Mouse (Mus musculus) hindbrain, embryonic 14.5 days (tissue): ENCODE results near the gene Fubp1. TPM values are rescaled to one million over a fixed set of nuclear protein-coding genes. Genes with fewer than 3 reads are reported as not detected.
"Not testable (repeated sequence)": the region's sequence is repeated elsewhere in the genome, so short reads cannot be mapped to it uniquely, and the experiment has no call there.

Experiments
- ATAC-seq: fragments of 200-750 bp; cut with Nextera tagmentation; 2 replicates; pipeline ENCODE4 v1.8.0; 2017; ENCODE audit warnings: moderate number of reproducible peaks, mild to moderate bottlenecking, moderate TSS enrichment, moderate library complexity; ENCODE audit not compliant: low FRiP score
- DNase-seq: peaks from one replicate; pipeline ENCODE4 v3.0.0-alpha.2; 2015; ENCODE audit warnings: low spot score
- H3K27ac ChIP-seq: fragments of 300-500 bp; sonication (generic); 2 replicates; pipeline ENCODE4 v1.5.1; 2014; ENCODE audit warnings: mild to moderate bottlenecking, moderate library complexity
- H3K27me3 ChIP-seq: fragments of 300-500 bp; sonication (generic); 2 replicates; pipeline ENCODE4 v1.6.1; 2014; ENCODE audit warnings: mild to moderate bottlenecking, low read length, mixed read lengths; ENCODE audit not compliant: control insufficient read depth, insufficient read depth
- H3K36me3 ChIP-seq: fragments of 300-500 bp; sonication (generic); replicated peaks from 2 replicates; pipeline ENCODE4 v1.6.1; 2014; ENCODE audit not compliant: control insufficient read depth, insufficient read depth
- H3K4me1 ChIP-seq: fragments of 300-500 bp; sonication (generic); replicated peaks from 2 replicates; pipeline ENCODE4 v1.6.1; 2014; ENCODE audit warnings: antibody characterized with exemption, low read length, mixed read lengths; ENCODE audit not compliant: control insufficient read depth, insufficient read depth
- H3K4me2 ChIP-seq: fragments of 300-500 bp; sonication (generic); replicated peaks from 2 replicates; pipeline ENCODE4 v1.6.1; 2014; ENCODE audit warnings: mild to moderate bottlenecking, moderate library complexity
- H3K4me3 ChIP-seq: fragments of 300-500 bp; sonication (generic); replicated peaks from 2 replicates; pipeline ENCODE4 v1.5.1; 2014; ENCODE audit warnings: mild to moderate bottlenecking, low read length
- H3K9ac ChIP-seq: fragments of 300-500 bp; sonication (generic); 2 replicates; pipeline ENCODE4 v1.6.1; 2014
- H3K9me3 ChIP-seq: fragments of 300-500 bp; sonication (generic); 2 replicates; pipeline ENCODE4 v1.6.1; 2016; ENCODE audit warnings: low read length; ENCODE audit not compliant: control insufficient read depth
- WGBS: fragments of 180-500 bp; shearing (Covaris S2); extraction: QIAGEN DNeasy Blood & Tissue Kit; methylation state at CpG from one replicate; pipeline ENCODE4 v1.1.7; 2014; 5-methylcytosine and 5-hydroxymethylcytosine counted together
- polyA plus RNA-seq: library from polyadenylated mRNA; unstranded; fragments of >200 nt; fragmentation: Nextera tagmentation; extraction: Ambion mirVana; gene quantifications from 2 replicates; pipeline ENCODE4 v1.2.1, GENCODE M21; 2014

Gene Fubp1
- polyA plus RNA-seq, 1 experiment from 2014 or later: 208 TPM

DNA sequence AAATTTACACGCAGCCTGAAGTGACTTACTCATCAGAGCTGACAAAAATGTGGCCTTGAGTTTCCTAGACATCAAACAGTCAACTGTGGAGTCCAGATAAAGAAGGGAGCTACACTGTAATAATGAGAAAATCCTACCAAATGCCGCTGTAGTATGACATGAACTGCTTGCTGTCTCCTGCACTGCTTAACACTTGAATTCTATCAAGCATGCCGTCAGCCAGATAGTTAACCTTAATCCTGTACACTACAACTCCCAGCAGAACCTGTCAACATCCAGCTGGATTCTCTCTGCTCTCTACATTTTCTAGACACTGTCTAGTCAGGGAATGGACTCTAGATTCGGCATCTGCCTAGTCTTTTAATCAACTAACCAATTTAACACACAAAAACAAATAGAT lies 20.9 kb upstream of the Fubp1 start:
- no peak overlapping the region for H3K4me3 ChIP-seq
- no peak overlapping the region for H3K9ac ChIP-seq
- 72% methylated on average over 4 of the region's 4 CpGs for WGBS
- no peaks in the 10 kb centered on the region for H3K9me3 ChIP-seq
- no peak overlapping the region for H3K27ac ChIP-seq
- no peak for DNase-seq
- H3K4me1 ChIP-seq: peaks cover 22% of the 10 kb centered on the region
- no peak overlapping the region for H3K4me2 ChIP-seq
- no peak for ATAC-seq
- H3K36me3 ChIP-seq: peaks cover 20% of the 10 kb centered on the region
- H3K27me3 ChIP-seq: no peaks in the 10 kb centered on the region

DNA sequence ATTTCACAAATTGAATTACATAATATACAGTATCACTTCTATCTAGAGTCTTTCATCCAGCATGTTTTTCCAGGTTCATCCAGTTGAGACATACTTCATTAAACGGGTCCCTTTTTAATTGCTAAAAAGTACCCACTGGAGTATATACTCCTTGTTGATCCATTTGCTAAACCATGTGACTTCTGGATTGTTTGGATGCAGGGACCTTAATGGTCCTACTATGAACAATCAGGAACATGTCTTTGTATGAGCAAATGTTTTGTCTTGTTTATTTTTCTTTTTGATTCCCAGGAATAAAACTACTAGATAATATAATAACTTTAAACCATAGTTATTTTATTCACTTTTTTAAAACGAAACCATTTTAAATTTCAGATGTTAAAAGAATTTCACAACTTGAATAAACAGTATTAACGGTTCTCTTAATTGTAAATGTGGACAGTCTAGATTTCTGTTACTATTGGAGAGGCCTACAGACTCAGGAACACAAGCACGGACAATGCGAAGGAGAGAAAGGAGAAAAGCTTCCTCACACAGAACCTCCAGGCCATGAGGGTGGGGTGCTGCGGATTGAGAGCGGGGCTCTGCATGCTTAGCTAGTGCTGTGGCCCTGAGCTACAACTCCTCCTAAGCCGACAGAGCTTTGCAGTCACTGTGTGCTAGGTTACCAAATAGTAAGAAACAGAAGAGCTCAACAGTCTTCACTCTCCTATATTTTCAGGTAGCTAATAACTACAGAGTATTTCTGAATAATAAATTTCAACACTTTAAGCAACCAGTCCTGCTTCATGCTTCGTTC lies 19.3 kb upstream of the Fubp1 start:
- no peak overlapping the region for H3K4me3 ChIP-seq
- peaks cover 23% of the 10 kb centered on the region for H3K4me1 ChIP-seq
- H3K9ac ChIP-seq: no peak overlapping the region
- H3K4me2 ChIP-seq: peak overlapping the region; percentile 58
- H3K27ac ChIP-seq: no peak overlapping the region
- DNase-seq: no peak
- no peaks in the 10 kb centered on the region for H3K9me3 ChIP-seq
- 88% methylated on average over 9 of the region's 9 CpGs for WGBS
- H3K27me3 ChIP-seq: no peaks in the 10 kb centered on the region
- ATAC-seq: no peak
- H3K36me3 ChIP-seq: peaks cover 5% of the 10 kb centered on the region; the same call in 1 of the 2 replicates

DNA sequence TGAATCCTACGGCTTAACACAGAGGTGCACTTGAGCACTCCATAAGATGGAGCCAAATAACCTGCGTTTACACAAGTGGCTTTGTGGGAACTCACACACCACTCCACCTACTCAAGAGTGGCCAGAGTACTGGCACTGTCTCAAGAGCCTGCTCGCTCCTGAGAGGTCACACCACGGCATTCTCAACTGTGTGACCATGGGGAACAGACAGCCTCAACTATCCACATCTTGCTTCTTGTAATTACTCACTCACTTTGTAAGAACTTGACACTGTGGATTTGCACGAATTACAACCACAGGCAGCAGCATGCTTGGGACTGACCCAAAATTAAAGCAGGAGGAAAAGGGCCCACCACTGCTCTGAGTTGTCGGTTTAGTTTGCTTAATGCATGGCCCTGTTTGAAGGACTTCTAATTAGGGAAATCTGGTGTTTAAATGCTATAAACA lies 18.4 kb upstream of the Fubp1 start:
- WGBS: 40% methylated on average over 6 of the region's 6 CpGs
- Histone ChIP-seq H3K9ac (peak overlapping the region; percentile 47; the same call in 1 of the 2 replicates), H3K27ac (peak overlapping the region; percentile 40), H3K4me3 (peak overlapping the region; percentile 40), H3K4me1 (peaks cover 23% of the 10 kb centered on the region), H3K9me3 (no peaks in the 10 kb centered on the region), H3K36me3 (no peaks in the 10 kb centered on the region), H3K27me3 (no peaks in the 10 kb centered on the region), H3K4me2 (peak overlapping the region; percentile 58)
- ATAC-seq (peak; percentile 46; the same call in 1 of the 2 replicates), DNase-seq (no peak)

DNA sequence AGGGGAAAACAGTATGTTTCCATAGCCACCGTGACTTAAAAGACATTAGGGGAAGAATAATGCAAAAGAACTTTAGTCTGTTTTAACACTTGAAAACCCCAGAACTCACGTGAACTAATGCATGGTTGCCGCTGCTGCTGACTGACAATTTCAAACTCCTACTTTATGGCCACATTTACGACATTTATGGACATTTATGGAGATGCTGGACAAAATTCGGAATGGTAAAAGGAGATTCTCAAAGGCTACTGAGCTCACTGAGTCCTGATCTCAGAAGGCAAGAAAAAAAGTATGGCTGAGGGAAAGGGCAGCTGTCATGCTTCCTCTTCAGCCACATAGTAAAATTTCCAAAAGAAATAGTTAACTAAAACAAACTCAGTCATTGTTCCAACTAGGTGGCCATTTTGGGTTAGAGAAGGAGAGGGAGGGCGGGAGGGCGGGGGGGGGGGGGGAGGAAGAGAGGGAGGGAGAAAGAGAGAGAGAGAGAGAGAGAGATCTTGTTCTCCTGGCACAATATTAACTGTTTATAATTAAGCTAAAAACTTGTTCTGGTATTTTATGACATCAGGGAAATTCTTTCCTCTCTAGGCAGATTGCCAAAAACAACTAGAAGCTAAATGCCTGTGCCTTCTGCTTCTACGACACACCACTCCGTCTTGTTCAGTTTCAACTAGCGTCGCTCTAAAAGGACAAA lies 17.8 kb upstream of the Fubp1 start:
- ATAC-seq (no peak), DNase-seq (peak; percentile 58)
- Histone ChIP-seq H3K9ac (peak overlapping the region; percentile 47), H3K9me3 (no peaks in the 10 kb centered on the region), H3K4me3 (peak overlapping the region; percentile 40), H3K4me2 (peak overlapping the region; percentile 58), H3K27ac (peak overlapping the region; percentile 40), H3K27me3 (no peaks in the 10 kb centered on the region), H3K36me3 (no peaks in the 10 kb centered on the region), H3K4me1 (peaks cover 23% of the 10 kb centered on the region)
- WGBS: 44% methylated on average over 10 of the region's 11 CpGs

DNA sequence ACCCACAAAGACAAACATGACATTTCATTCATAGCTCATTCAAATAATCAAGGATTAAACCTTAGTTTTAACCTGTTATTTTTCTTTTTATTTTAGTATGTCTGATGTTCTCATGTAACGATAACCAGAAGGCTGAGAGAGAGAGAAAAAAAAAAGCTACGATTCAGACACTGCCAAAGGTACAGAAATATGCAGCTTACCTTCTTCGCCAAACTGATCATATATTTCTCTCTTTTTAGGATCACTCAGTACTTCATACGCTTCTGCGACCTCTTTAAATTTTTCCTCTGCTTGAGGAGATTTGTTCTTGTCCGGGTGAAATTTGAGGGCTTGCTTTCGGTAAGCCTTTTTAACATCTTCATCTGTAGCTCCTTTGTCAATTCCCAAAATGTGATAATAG lies 17.0 kb upstream of the Fubp1 start:
- no peak for DNase-seq
- H3K36me3 ChIP-seq: no peaks in the 10 kb centered on the region
- no peaks in the 10 kb centered on the region for H3K9me3 ChIP-seq
- no peak for ATAC-seq
- peak overlapping the region; percentile 40 for H3K4me3 ChIP-seq
- H3K27me3 ChIP-seq: no peaks in the 10 kb centered on the region
- H3K27ac ChIP-seq: peak overlapping the region; percentile 72
- peak overlapping the region; percentile 67 for H3K4me2 ChIP-seq
- peaks cover 23% of the 10 kb centered on the region for H3K4me1 ChIP-seq
- peak overlapping the region; percentile 78 for H3K9ac ChIP-seq
- WGBS: 11% methylated on average over 7 of the region's 7 CpGs

DNA sequence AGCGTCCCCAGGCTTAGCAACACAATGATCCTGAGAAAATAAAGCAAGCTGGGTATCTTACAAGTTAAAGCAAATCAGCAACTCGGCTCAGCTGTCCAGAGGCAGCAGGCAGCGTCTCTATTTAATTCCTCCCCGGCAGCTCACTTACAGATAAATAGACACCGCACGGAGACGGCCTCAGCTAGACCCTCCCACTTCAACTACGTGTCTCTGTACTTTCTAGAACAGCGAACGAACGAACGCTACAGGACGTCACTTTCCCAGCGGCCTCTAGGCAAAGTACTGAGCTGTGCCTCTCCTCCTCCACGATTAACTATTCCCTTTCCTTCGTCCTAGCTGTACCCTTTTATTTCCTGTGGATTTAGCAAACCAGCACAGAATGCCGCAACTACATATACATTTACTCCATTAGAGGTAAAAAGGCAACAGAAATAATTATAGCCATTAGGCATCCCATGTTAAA lies 16.6 kb upstream of the Fubp1 start:
- DNase-seq: peak; percentile 93
- no peaks in the 10 kb centered on the region for H3K36me3 ChIP-seq
- H3K27me3 ChIP-seq: no peaks in the 10 kb centered on the region
- 1% methylated on average over 17 of the region's 17 CpGs for WGBS
- peak overlapping the region; percentile 40 for H3K4me3 ChIP-seq
- H3K9ac ChIP-seq: peak overlapping the region; percentile 78
- peak; percentile 99 for ATAC-seq
- H3K9me3 ChIP-seq: no peaks in the 10 kb centered on the region
- H3K4me2 ChIP-seq: peak overlapping the region; percentile 67
- H3K27ac ChIP-seq: peak overlapping the region; percentile 72
- peaks cover 23% of the 10 kb centered on the region for H3K4me1 ChIP-seq

DNA sequence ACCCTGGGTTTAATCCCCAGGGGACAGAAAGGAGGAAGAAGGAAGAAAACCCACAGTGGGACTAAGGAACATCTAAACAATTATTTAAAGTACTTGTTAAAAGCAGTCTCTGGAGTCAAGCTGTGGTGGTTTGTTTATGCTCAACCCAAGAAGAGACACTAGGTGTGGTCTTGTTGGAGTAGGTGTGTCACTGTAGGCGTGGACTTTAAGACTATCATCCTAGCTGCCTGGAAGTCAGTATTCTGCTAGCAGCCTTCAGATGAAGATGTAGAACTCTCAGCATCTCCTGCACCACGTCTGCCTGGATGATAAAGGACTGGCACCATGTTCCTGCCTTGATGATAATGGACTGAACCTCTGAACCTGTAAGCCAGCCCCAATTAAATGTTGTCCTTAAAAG lies 13.0 kb upstream of the Fubp1 start:
- 32% methylated on average over 2 of the region's 2 CpGs for whole genome bisulfite sequencing
- not testable (repeated sequence) for H3K9ac ChIP-seq, H3K4me1 ChIP-seq, ATAC-seq, H3K4me2 ChIP-seq, DNase-seq, H3K36me3 ChIP-seq, H3K4me3 ChIP-seq, H3K27me3 ChIP-seq, H3K9me3 ChIP-seq, H3K27ac ChIP-seq

DNA sequence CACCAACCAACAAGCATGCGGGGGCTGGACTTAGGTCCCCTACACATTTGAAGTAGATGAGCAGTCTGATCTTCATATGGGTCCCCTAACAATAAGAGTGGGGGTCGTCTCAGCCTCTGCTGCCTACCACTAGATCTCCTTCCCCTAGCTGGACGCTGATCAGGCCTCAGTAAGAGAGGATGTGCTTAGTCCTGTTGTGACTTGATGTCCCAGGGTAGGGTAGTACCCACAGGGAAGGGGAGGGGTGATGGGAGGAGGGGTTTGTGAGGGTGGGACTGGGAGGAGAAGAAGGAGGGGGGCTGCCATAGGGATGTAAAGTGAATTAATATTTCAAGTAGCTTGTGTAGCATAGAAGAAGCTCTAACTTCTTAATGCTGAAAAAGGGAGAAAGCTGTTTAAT lies 11.1 kb upstream of the Fubp1 start:
- 50% methylated on average over 3 of the region's 3 CpGs for WGBS
- H3K9ac ChIP-seq: no peak overlapping the region
- no peak overlapping the region for H3K4me2 ChIP-seq
- H3K9me3 ChIP-seq: no peaks in the 10 kb centered on the region
- no peaks in the 10 kb centered on the region for H3K27me3 ChIP-seq
- H3K36me3 ChIP-seq: no peaks in the 10 kb centered on the region
- H3K27ac ChIP-seq: no peak overlapping the region
- DNase-seq: no peak
- ATAC-seq: no peak
- H3K4me1 ChIP-seq: 0 out of 2 replicates have a peak, but pooled peaks cover 3% of the 10 kb centered on the region
- H3K4me3 ChIP-seq: no peak overlapping the region

DNA sequence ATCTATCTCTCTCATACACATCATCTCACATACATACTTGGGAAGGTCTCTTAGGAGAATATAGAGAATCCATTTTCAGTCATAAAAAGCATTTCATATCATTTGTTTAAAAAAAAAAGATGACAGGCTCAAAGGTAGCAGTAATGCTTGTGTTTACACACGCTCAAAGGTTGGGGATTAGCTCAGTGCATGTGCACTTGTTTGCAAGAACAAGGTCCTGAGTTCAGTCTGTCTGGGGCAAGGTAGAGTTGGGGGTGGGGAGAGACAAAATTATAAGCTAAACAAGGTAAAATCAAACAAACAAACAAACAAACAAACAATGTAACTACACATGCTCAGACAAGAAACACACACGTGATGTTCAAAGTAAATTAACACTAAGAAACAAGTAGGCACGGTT lies 9.0 kb upstream of the Fubp1 start:
- H3K27me3 ChIP-seq: no peaks in the 10 kb centered on the region
- no peak overlapping the region for H3K4me3 ChIP-seq
- no peaks in the 10 kb centered on the region for H3K4me1 ChIP-seq
- WGBS: 91% methylated on average over 3 of the region's 3 CpGs
- H3K9me3 ChIP-seq: no peaks in the 10 kb centered on the region
- H3K4me2 ChIP-seq: no peak overlapping the region
- no peak overlapping the region for H3K9ac ChIP-seq
- no peak overlapping the region for H3K27ac ChIP-seq
- ATAC-seq: no peak
- DNase-seq: no peak
- no peaks in the 10 kb centered on the region for H3K36me3 ChIP-seq
